10 mouse cellular contexts compared by ENCODE assay signal in genomic region chr7:30472411-30472810, GRCm38 (mm10). TPM values are rescaled to one million over a fixed set of nuclear protein-coding genes. Genes with fewer than 3 reads are reported as not detected.
DNase-seq lines count a peak whose midpoint lies in the region; TF ChIP-seq lines count a peak whose summit lies in the region.
"Had no signal": no experiment of that assay in that cellular context is flagged by ENCODE, and none has a peak within 500 bp of the region (broad histone marks: within the 10 kb centered on the region; RNA-seq: fewer than 3 reads in every experiment).

No protein-coding gene starts in this region.

- no peak overlapping the region for H3K4me3 ChIP-seq in cerebellum, adult 2 months (replicated peaks; ENCODE audit: insufficient read depth, low read depth, low read length)
- no peak overlapping the region for H3K4me3 ChIP-seq in layer of hippocampus, adult 2 months

- TF ChIP-seq CTCF in cerebellum, adult 2 months (IDR thresholded peaks at IDR 0.05; ENCODE audit: borderline replicate concordance, insufficient read depth, low read depth, low read length), result peak; percentile 43
- TF ChIP-seq CTCF in layer of hippocampus, adult 2 months (conservative IDR thresholded peaks at IDR 0.05), result peak; percentile 81

- WGBS in cerebellum, adult 2 months, result 48% methylated on average over 5 of the region's 5 CpGs

- DNase-seq in cerebellum, adult 2 months, result no peak
- DNase-seq in cerebellum, adult 9-10 months, result no peak
- DNase-seq in layer of hippocampus, adult 2 months (ENCODE audit: low spot score in 2 of 2), result peak in 1 of 2 experiments; percentile 56
- no peak for DNase-seq in layer of hippocampus, adult 9-11 months
- peak; percentile 26 for DNase-seq in T-cell, adult 2 months (ENCODE audit: low spot score)
- peak; percentile 54 to 60 for DNase-seq in kidney, postnatal 25 days
- peak; percentile 43 to 78 for DNase-seq in spleen, postnatal 4 days (ENCODE audit: low spot score in 2 of 2)
- no peak for DNase-seq in ovary, postnatal 10 days (ENCODE audit: low spot score)

- no peak overlapping the region for H3K27ac ChIP-seq in cerebellum, adult 2 months (ENCODE audit: insufficient read depth, low read length)
- no peak overlapping the region for H3K27ac ChIP-seq in layer of hippocampus, adult 2 months

- no peak for TF ChIP-seq POLR2A in cerebellum, adult 2 months (IDR thresholded peaks at IDR 0.05; ENCODE audit: borderline replicate concordance, insufficient read depth, low read length)

- H3K27me3 ChIP-seq in cerebellum, adult 2 months (ENCODE audit: control insufficient read depth, insufficient read depth, low read length), result no peaks in the 10 kb centered on the region

- H3K4me1 ChIP-seq in cerebellum, adult 2 months (ENCODE audit: control insufficient read depth, insufficient read depth, low read length), result no peaks in the 10 kb centered on the region

RNA-seq across cellular contexts. Expression of gene Nphs1, which starts 14.3 kb away (rescaled TPM):
- polyA plus RNA-seq in cerebellum, adult 2 months (2012; rRNA removed), result 0.43 and 0.56 TPM in 2 replicates
- total RNA-seq in layer of hippocampus, adult 2 months (2021), result 1 to 10 TPM; 1.2 to 1.3 TPM
- polyA plus RNA-seq: heart, embryonic 16.5 days; Patski had no signal

RNA-seq across cellular contexts. Expression of gene Kirrel2, which starts 14.9 kb away (rescaled TPM):
- polyA plus RNA-seq in cerebellum, adult 2 months (2012; rRNA removed), result 2.7 TPM in 2 replicates
- total RNA-seq in layer of hippocampus, adult 2 months (2021), result 10 to 100 TPM; 15.0 to 20.4 TPM
- polyA plus RNA-seq: Patski had no signal

RNA-seq across cellular contexts. Expression of gene Prodh2, which starts 21.0 kb away (rescaled TPM):
- not detected in 2 replicates for polyA plus RNA-seq in cerebellum, adult 2 months (2012; rRNA removed)
- not detected for total RNA-seq in layer of hippocampus, adult 2 months (2021)

RNA-seq across cellular contexts. Expression of gene Aplp1, which starts 27.1 kb away (rescaled TPM):
- 782 and 892 TPM in 2 replicates for polyA plus RNA-seq in cerebellum, adult 2 months (2012; rRNA removed)
- 1,000 to 10,000 TPM; 1,283 to 1,305 TPM for total RNA-seq in layer of hippocampus, adult 2 months (2021)

RNA-seq across cellular contexts. Expression of gene Nfkbid, which starts 50.9 kb away (rescaled TPM):
- polyA plus RNA-seq in cerebellum, adult 2 months (2012; rRNA removed), result 5.1 and 5.4 TPM in 2 replicates
- 1 to 10 TPM; 2.8 to 3.0 TPM for total RNA-seq in layer of hippocampus, adult 2 months (2021)

Comparison
In these comparisons a context has a peak if more than half of its experiments do, and no peak if none do; other contexts are left out.
1. DNase-seq: peak in T-cell, adult 2 months (single experiment), kidney, postnatal 25 days (2 of 2) and spleen, postnatal 4 days (2 of 2); none in cerebellum, adult 2 months (0 of 2), cerebellum, adult 9-10 months (single experiment), layer of hippocampus, adult 9-11 months (single experiment) and ovary, postnatal 10 days (single experiment).